Mouse (Mus musculus) heart, postnatal 14 days (tissue): ENCODE results near the gene Drp2. TPM values are rescaled to one million over a fixed set of nuclear protein-coding genes. Genes with fewer than 3 reads are reported as not detected.

Experiments
- total RNA-seq, 2 experiments: library from RNA; stranded (reverse); gene quantifications; 2 replicates each; pipeline ENCODE4 v1.2.3; 2021

Gene Drp2
- total RNA-seq, 2 experiments from 2014 or later = 0.29 to 0.93 TPM

Other genes starting within 250 kb of the Drp2 start
- gene Xkrx, start 242.5 kb upstream of the Drp2 start, total RNA-seq = 1 to 10 TPM; 1.1 TPM
- gene Arl13a, start 217.1 kb upstream of the Drp2 start, total RNA-seq = not detected
- not detected for gene Nox1, start 182.6 kb upstream of the Drp2 start, total RNA-seq
- 10 to 100 TPM; 37.4 to 55.0 TPM for gene Trmt2b, start 127.6 kb upstream of the Drp2 start, total RNA-seq
- 10 to 100 TPM in 1 of 2 experiments, 1 to 10 TPM in 1; 9.2 to 11.9 TPM for gene Tmem35a, start 109.3 kb upstream of the Drp2 start, total RNA-seq
- gene Cenpi, start 96.5 kb upstream of the Drp2 start, total RNA-seq = 1 to 10 TPM; 1.2 to 1.5 TPM
- gene Taf7l, start 71.9 kb downstream of the Drp2 start, total RNA-seq = not detected
- 10 to 100 TPM; 22.3 to 26.6 TPM for gene Timm8a1, start 137.3 kb downstream of the Drp2 start, total RNA-seq
- gene Btk, start 179.0 kb downstream of the Drp2 start, total RNA-seq = 1 to 10 TPM in 1 of 2 experiments, under 1 TPM in 1; 0.88 to 1.5 TPM
- 100 to 1,000 TPM; 131 to 137 TPM for gene Rpl36a, start 181.1 kb downstream of the Drp2 start, total RNA-seq
- 1 to 10 TPM; 1.7 to 1.9 TPM for gene Gla, start 196.6 kb downstream of the Drp2 start, total RNA-seq
- gene Hnrnph2, start 196.6 kb downstream of the Drp2 start, total RNA-seq = 10 to 100 TPM; 75.7 to 76.5 TPM